ENCODE assay signal across 8 mouse cellular contexts in the genomic region with DNA sequence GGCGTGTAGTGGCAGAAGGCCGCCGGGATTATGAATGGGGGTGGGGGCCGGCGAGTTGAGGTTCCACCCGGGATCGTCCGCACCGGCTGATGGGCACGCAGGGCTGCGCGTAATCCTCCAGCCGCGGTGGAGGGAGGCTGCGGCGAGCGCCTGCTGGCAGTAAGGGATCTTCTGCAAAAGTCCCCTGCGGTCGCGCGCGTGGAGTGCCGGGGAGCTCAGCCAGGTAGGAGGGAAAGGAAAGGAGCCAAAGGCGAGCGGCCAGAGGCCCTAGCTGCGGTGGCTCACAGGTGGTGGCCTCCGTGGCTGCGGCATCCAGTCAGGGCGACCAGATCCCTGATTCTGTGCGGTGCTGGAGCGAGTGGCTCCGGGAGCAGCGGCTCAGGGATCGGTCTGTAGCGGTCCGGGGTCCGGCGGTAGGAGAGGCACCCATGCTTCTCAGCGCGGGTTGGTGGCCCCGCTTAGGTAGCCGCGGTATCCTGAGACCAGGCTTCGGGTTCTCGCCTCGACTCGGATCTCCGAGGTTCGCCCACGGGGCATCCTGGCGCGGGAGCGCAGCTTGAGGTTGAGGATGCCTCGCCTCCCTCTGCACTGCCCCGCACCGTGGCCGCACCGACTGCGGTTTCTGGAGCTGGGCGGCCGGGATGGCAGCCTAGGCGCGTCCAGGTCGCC. TPM values are rescaled to one million over a fixed set of nuclear protein-coding genes. Genes with fewer than 3 reads are reported as not detected.
A peak's percentile ranks its signal among the peaks of the same experiment; 100 is the strongest.
DNase-seq lines count a peak whose midpoint lies in the region; ATAC-seq and TF ChIP-seq lines count a peak whose summit lies in the region.

No protein-coding gene starts in this region.

- ATAC-seq in heart, embryonic 14.5 days (ENCODE audit: insufficient number of reproducible peaks, insufficient read depth, low FRiP score, low read depth): peak; percentile 69; the same call in 1 of the 2 replicates
- ATAC-seq in forebrain, embryonic 15.5 days (replicated peaks): peak; percentile 85
- peak; percentile 61; the same call in 1 of the 2 replicates for ATAC-seq in kidney, postnatal 0 days (replicated peaks; ENCODE audit: low FRiP score, low read depth)
- ATAC-seq in liver, embryonic 16.5 days (ENCODE audit: low read depth): no peak

- H3K27me3 ChIP-seq in heart, embryonic 14.5 days (ENCODE audit: control insufficient read depth, insufficient read depth, low read length): peaks cover 32% of the 10 kb centered on the region
- H3K27me3 ChIP-seq in forebrain, embryonic 15.5 days: peaks cover 24% of the 10 kb centered on the region
- H3K27me3 ChIP-seq in kidney, postnatal 0 days (ENCODE audit: insufficient read depth, low read length): peaks cover 22% of the 10 kb centered on the region
- H3K27me3 ChIP-seq in liver, embryonic 16.5 days (ENCODE audit: control insufficient read depth, insufficient read depth, low read depth, low read length): peaks cover 17% of the 10 kb centered on the region

- H3K4me1 ChIP-seq in heart, embryonic 14.5 days (ENCODE audit: control insufficient read depth in 2 of 2, insufficient read depth in 2 of 2, low read length in 2 of 2): peaks cover 0 to 7% of the 10 kb centered on the region in 2 experiments; a peak in 1 of 4 replicates
- H3K4me1 ChIP-seq in forebrain, embryonic 15.5 days: peaks cover 8% of the 10 kb centered on the region
- H3K4me1 ChIP-seq in kidney, postnatal 0 days (replicated peaks; ENCODE audit: insufficient read depth, low read length): 0 out of 2 replicates have a peak, but pooled peaks cover 10% of the 10 kb centered on the region
- H3K4me1 ChIP-seq in liver, embryonic 16.5 days (ENCODE audit: control insufficient read depth, low read depth, low read length): no peaks in the 10 kb centered on the region

- H3K36me3 ChIP-seq in heart, embryonic 14.5 days (ENCODE audit: control insufficient read depth, insufficient read depth, low read length): no peaks in the 10 kb centered on the region
- no peaks in the 10 kb centered on the region for H3K36me3 ChIP-seq in forebrain, embryonic 15.5 days
- H3K36me3 ChIP-seq in kidney, postnatal 0 days (ENCODE audit: insufficient read depth, low read length): no peaks in the 10 kb centered on the region
- no peaks in the 10 kb centered on the region for H3K36me3 ChIP-seq in liver, embryonic 16.5 days (ENCODE audit: control insufficient read depth, insufficient read depth)

- peak overlapping the region; percentile 62 for H3K9ac ChIP-seq in heart, embryonic 14.5 days (ENCODE audit: low read length)
- peak overlapping the region; percentile 56 for H3K9ac ChIP-seq in forebrain, embryonic 15.5 days (replicated peaks)
- H3K9ac ChIP-seq in kidney, postnatal 0 days (ENCODE audit: low read depth, low read length): 0 out of 2 replicates have a peak overlapping the region, but pooled peaks have one; percentile 23
- no peak overlapping the region for H3K9ac ChIP-seq in liver, embryonic 16.5 days (ENCODE audit: low read depth, low read length)

- no peak for DNase-seq in heart, adult 9 months (ENCODE audit: low spot score in 2 of 2)
- peak; percentile 82 to 85 for DNase-seq in cerebellum, adult 18-20 months
- no peak for DNase-seq in kidney, postnatal 0 days (ENCODE audit: low spot score)
- DNase-seq in right cerebral cortex, postnatal 14 days: peak; percentile 61
- no peak for DNase-seq in ovary, postnatal 36 days (ENCODE audit: low spot score)

- 4% methylated on average over 64 of the region's 64 CpGs for WGBS in heart, embryonic 14.5 days
- WGBS in forebrain, embryonic 15.5 days: under 1% methylated on average over 64 of the region's 64 CpGs
- WGBS in kidney, postnatal 0 days: under 1% methylated on average over 64 of the region's 64 CpGs
- 4% methylated on average over 62 of the region's 64 CpGs for WGBS in liver, embryonic 16.5 days (ENCODE audit: insufficient replicate concordance)

- no peak for TF ChIP-seq CTCF in kidney, postnatal 0 days (IDR thresholded peaks at IDR 0.05; ENCODE audit: low read depth)

- no peak overlapping the region for H3K27ac ChIP-seq in heart, embryonic 14.5 days (replicated peaks in 1 of 2; ENCODE audit: control insufficient read depth in 1 of 2, insufficient read depth in 1 of 2, low read depth in 2 of 2, low read length in 2 of 2)
- H3K27ac ChIP-seq in forebrain, embryonic 15.5 days (replicated peaks): no peak overlapping the region
- no peak overlapping the region for H3K27ac ChIP-seq in kidney, postnatal 0 days
- no peak overlapping the region for H3K27ac ChIP-seq in liver, embryonic 16.5 days (ENCODE audit: low read length)

- peak overlapping the region; percentile 87 for H3K4me2 ChIP-seq in heart, embryonic 14.5 days (ENCODE audit: low read length)
- peak overlapping the region; percentile 99 for H3K4me2 ChIP-seq in forebrain, embryonic 15.5 days (replicated peaks)
- H3K4me2 ChIP-seq in kidney, postnatal 0 days (ENCODE audit: low read length): peak overlapping the region; percentile 89
- H3K4me2 ChIP-seq in liver, embryonic 16.5 days (ENCODE audit: low read depth, low read length): peak overlapping the region; percentile 38

- H3K9me3 ChIP-seq in heart, embryonic 14.5 days (ENCODE audit: control insufficient read depth, low read length): no peaks in the 10 kb centered on the region
- no peaks in the 10 kb centered on the region for H3K9me3 ChIP-seq in forebrain, embryonic 15.5 days
- no peaks in the 10 kb centered on the region for H3K9me3 ChIP-seq in kidney, postnatal 0 days (replicated peaks; ENCODE audit: low read length)
- H3K9me3 ChIP-seq in liver, embryonic 16.5 days (replicated peaks; ENCODE audit: control insufficient read depth, low read length): no peaks in the 10 kb centered on the region

- H3K4me3 ChIP-seq in heart, embryonic 14.5 days (ENCODE audit: control insufficient read depth in 1 of 2, insufficient read depth in 1 of 2, low read depth in 1 of 2, low read length in 2 of 2): peak overlapping the region; percentile 50 to 57
- H3K4me3 ChIP-seq in forebrain, embryonic 15.5 days: peak overlapping the region; percentile 60
- peak overlapping the region; percentile 42 for H3K4me3 ChIP-seq in kidney, postnatal 0 days (replicated peaks; ENCODE audit: low read depth, low read length)
- peak overlapping the region; percentile 14 for H3K4me3 ChIP-seq in liver, embryonic 16.5 days (ENCODE audit: low read depth, low read length)

RNA-seq across cellular contexts. Expression of a gene that starts 0.4 kb away (rescaled TPM):
- polyA plus RNA-seq in heart, embryonic 14.5 days (2014; fragmentation: Nextera tagmentation; extraction: Ambion mirVana): 29.2 and 30.5 TPM in 2 replicates
- polyA plus RNA-seq in forebrain, embryonic 15.5 days (2015; fragmentation: Nextera tagmentation; extraction: Ambion mirVana): 24.7 and 28.0 TPM in 2 replicates
- 11.9 TPM in 2 replicates for polyA plus RNA-seq in kidney, postnatal 0 days (2015; fragmentation: Nextera tagmentation; extraction: Ambion mirVana)
- polyA plus RNA-seq in liver, embryonic 16.5 days (2015; fragmentation: Nextera tagmentation; extraction: Ambion mirVana): 2.1 and 3.1 TPM in 2 replicates

Comparison
In these comparisons a context has a peak if more than half of its experiments do, and no peak if none do; other contexts are left out.
1. H3K4me2 ChIP-seq: peak in every context shown above with its lines; median percentile 99 in forebrain, embryonic 15.5 days; 89 in kidney, postnatal 0 days; 87 in heart, embryonic 14.5 days; 38 in liver, embryonic 16.5 days.
2. DNase-seq: peak in cerebellum, adult 18-20 months (2 of 2) and right cerebral cortex, postnatal 14 days (single experiment); none in heart, adult 9 months (0 of 2), kidney, postnatal 0 days (single experiment) and ovary, postnatal 36 days (single experiment).
3. Peak in every context shown above with its lines, with median percentiles within 50 percentile points of each other: H3K4me3 ChIP-seq.